Mouse (Mus musculus) brain, embryonic 14.5 days (tissue): Measurements from ENCODE around the gene Lbx2.

Source experiments
- CTCF ChIP-seq: fragments of 200-500 bp; IDR thresholded peaks from 2 replicates; pipeline ENCODE4 v1.5.1; 2012; ENCODE audit warnings: inconsistent platforms, mild to moderate bottlenecking, moderate library complexity, borderline replicate concordance; ENCODE audit not compliant: insufficient read depth, insufficient read length; ENCODE audit errors: extremely low read depth
- POLR2A ChIP-seq: fragments of 200-500 bp; IDR thresholded peaks from 2 replicates; pipeline ENCODE4 v1.6.1; 2012; ENCODE audit warnings: mild to moderate bottlenecking, inconsistent platforms, borderline replicate concordance; ENCODE audit not compliant: poor library complexity, insufficient read depth, insufficient read length, severe bottlenecking; ENCODE audit errors: extremely low read depth

- TF ChIP-seq CTCF (no peak), POLR2A (no peak)
Measured at GRCm38 (mm10) chr6:83043561-83043960, 42.6 kb upstream of the Lbx2 start.
